Mouse (Mus musculus) cerebellum, postnatal 14 days (tissue): ENCODE results near the gene Prrt4.

Experiments
- DNase-seq, 2 experiments: peaks; one replicate each; pipeline ENCODE4 v3.0.0; 2021; ENCODE audit warnings: mixed read lengths in 2 of 2

The Prrt4 gene

GRCm38 (mm10) chr6:29147407-29148010 lies 31.9 kb downstream of the Prrt4 start:
- DNase-seq: no peak

GRCm38 (mm10) chr6:29146641-29147040 lies 32.7 kb downstream of the Prrt4 start:
- DNase-seq: no peak

DNA sequence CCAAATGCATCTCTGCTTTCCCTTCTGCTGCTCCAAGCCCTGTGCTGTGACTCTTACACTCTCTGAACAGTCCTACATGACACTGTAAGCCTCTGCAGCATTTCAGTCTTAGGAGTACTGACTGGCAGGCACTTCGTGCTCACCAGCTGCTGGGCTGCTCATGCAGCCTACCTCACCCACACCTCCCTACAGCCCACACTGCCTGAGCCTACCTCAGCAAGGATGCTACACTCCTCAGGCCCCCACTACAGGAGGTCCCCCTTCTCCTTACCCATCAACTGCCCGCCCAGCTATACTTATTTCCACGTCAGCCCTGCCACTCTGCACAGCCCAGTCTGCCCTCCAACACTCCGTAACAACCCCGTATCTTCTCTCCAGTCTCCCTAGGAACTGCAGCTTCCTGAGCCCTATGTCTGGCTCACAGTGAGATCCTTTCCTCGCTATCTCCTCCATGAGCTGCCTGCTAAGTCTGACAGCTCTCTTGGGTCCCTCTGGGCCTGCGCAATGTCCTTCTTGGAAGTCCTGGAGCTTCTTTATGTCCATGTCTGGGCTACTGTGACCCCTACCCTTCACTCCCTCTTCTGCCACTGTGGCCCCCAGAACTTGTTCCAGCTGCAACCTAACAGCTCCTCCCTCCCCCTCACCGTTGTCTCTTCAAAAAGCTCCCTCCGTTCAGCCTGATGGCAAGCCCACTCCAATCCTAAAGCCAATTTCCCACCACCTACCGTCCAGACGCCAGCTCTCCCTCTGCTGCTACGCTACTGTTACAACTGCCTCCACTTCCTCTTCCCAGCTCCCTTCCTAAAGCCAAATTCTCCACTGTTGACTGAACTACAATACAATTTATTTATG lies 33.7 kb downstream of the Prrt4 start:
- DNase-seq: no peak

- DNase-seq: no peak
Measured at GRCm38 (mm10) chr6:29144971-29145370, 34.4 kb downstream of the Prrt4 start.

- peak; percentile 86 to 91 for DNase-seq
Measured at GRCm38 (mm10) chr6:29143608-29144007, 35.8 kb downstream of the Prrt4 start.

DNA sequence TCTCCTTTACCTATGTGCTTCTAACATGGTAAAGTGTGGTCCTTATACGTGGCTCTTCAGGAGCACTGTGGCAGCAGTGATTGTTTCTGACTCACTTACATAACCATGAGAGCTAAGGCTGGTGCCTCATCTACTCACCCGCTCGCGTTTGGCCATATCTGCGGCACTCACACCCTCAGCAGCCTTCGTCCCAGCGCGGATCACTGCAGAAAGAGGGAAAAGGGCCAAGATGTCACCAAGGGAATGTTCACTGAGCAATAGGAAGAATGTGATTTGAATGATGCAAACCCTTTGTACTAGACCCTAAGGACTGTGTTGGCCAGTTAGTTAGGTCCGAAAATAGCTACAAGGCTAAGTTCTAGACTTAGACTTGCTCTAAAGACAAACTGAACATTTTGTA lies 41.9 kb downstream of the Prrt4 start:
- DNase-seq: no peak

DNA sequence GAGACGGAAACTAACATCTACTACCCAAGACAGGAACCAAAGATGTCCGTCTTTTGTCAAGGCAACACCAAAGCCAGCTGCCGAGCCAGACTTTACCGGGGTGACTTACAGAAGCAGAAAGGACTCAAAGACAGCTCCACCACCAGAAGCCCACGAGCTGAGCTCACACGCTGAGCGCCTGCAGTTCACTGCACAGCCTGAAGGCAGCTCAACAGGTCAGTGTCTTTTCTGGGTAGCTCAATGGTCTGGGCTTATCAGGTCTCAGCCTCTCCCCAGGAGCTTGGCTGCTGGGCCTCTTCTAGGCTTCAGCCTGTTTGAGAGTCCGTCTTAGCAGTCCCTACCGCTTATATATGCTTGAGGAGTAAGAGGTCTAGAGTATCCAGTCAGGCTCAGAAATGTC lies 46.3 kb downstream of the Prrt4 start:
- no peak for DNase-seq

- no peak for DNase-seq
Measured at GRCm38 (mm10) chr6:29126878-29127426, 52.4 kb downstream of the Prrt4 start.

DNA sequence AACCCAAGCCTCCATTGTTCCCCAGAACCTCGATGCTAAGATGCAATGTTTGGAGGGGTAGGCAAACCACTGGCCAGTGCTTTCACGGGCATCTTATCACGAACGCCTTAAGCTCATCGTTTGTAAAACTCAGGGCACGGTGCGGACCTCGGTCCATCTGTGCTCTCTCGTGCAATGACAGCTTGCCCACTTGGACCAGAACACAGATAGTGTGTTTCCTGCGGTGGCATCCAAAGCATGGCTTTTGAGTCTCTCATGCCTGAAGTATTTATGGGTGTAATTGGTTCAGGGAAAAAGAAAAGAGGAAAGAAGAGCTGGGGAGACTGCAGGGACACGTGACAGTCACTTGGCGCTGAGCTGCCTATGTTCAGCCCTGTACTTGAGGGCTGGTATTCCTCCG lies 59.4 kb downstream of the Prrt4 start:
- DNase-seq: peak; percentile 57
